Mouse (Mus musculus) stomach, embryonic 14.5 days (tissue): ENCODE data around the gene Nppc. TPM values are rescaled to one million over a fixed set of nuclear protein-coding genes. Genes with fewer than 3 reads are reported as not detected.
A peak's percentile ranks its signal among the peaks of the same experiment; 100 is the strongest.

Source experiments
- ATAC-seq: fragments of 200-750 bp; cut with Nextera tagmentation; 2 replicates; pipeline ENCODE4 v1.8.0; 2017; ENCODE audit warnings: low read depth, moderate TSS enrichment; ENCODE audit not compliant: insufficient number of reproducible peaks, insufficient read depth, low FRiP score
- H3K27ac ChIP-seq: fragments of 300-500 bp; sonication (generic); 2 replicates; pipeline ENCODE4 v1.5.1; 2014; ENCODE audit warnings: mild to moderate bottlenecking, low read length, moderate library complexity, mixed read lengths
- H3K27me3 ChIP-seq: fragments of 300-500 bp; sonication (generic); 2 replicates; pipeline ENCODE4 v1.6.1; 2014; ENCODE audit warnings: low read length, control low read depth, mixed read lengths; ENCODE audit not compliant: control insufficient read depth, insufficient read depth
- H3K36me3 ChIP-seq: fragments of 300-500 bp; sonication (generic); 2 replicates; pipeline ENCODE4 v1.6.1; 2014; ENCODE audit warnings: mild to moderate bottlenecking, control low read depth, low read length, moderate library complexity, mixed read lengths; ENCODE audit not compliant: control insufficient read depth, insufficient read depth
- H3K4me1 ChIP-seq: fragments of 300-500 bp; sonication (generic); 2 replicates; pipeline ENCODE4 v1.6.1; 2014; ENCODE audit warnings: low read length, control low read depth, mixed read lengths; ENCODE audit not compliant: control insufficient read depth, insufficient read depth
- H3K4me2 ChIP-seq: fragments of 300-500 bp; sonication (generic); replicated peaks from 2 replicates; pipeline ENCODE4 v1.6.1; 2014; ENCODE audit warnings: low read depth, low read length, control low read depth
- H3K4me3 ChIP-seq: fragments of 300-500 bp; sonication (generic); 2 replicates; pipeline ENCODE4 v1.5.1; 2014; ENCODE audit warnings: low read depth, low read length, control low read depth
- H3K9ac ChIP-seq: fragments of 300-500 bp; sonication (generic); replicated peaks from 2 replicates; pipeline ENCODE4 v1.6.1; 2014; ENCODE audit warnings: low read depth, mild to moderate bottlenecking, control low read depth, low read length, moderate library complexity, mixed read lengths
- H3K9me3 ChIP-seq: fragments of 300-500 bp; sonication (generic); 2 replicates; pipeline ENCODE4 v1.6.1; 2016; ENCODE audit warnings: low read depth, low read length, control low read depth; ENCODE audit not compliant: control insufficient read depth
- WGBS: fragments of 180-500 bp; shearing (Covaris S2); extraction: QIAGEN DNeasy Blood & Tissue Kit; methylation state at CpG from one replicate; pipeline ENCODE4 v1.1.7; 2014; 5-methylcytosine and 5-hydroxymethylcytosine counted together
- polyA plus RNA-seq: library from polyadenylated mRNA; unstranded; fragments of >200 nt; fragmentation: Nextera tagmentation; extraction: Ambion mirVana; gene quantifications from 2 replicates; pipeline ENCODE4 v1.2.1, GENCODE M21; 2014

Gene Nppc
- polyA plus RNA-seq: 1.2 and 3.0 TPM in 2 replicates

- H3K4me1 ChIP-seq: peaks cover 12% of the 10 kb centered on the region; the same call in 1 of the 2 replicates
- 4% methylated on average over 59 of the region's 59 CpGs for WGBS
- ATAC-seq: peak; percentile 90
These were observed at the start of gene Nppc for GRCm38 (mm10) chr1:86670279-86671038. Nppc (minus strand) TSS chr1:86670571.

GRCm38 (mm10) chr1:86719391-86719790 lies 49.0 kb upstream of the Nppc start:
- Histone ChIP-seq H3K4me2 (no peak overlapping the region), H3K27me3 (no peaks in the 10 kb centered on the region), H3K36me3 (no peaks in the 10 kb centered on the region), H3K9me3 (no peaks in the 10 kb centered on the region), H3K4me1 (peaks cover 4% of the 10 kb centered on the region; the same call in 1 of the 2 replicates), H3K4me3 (no peak overlapping the region), H3K9ac (no peak overlapping the region), H3K27ac (no peak overlapping the region)
- 63% methylated on average over 4 of the region's 4 CpGs for WGBS
- no peak for ATAC-seq

More at GRCm38 (mm10) chr1:86670279-86671038, at the start of gene Nppc:
- H3K4me2 ChIP-seq: peak within 1 kb of the TSS; percentile 95
- peak within 1 kb of the TSS; percentile 28; the same call in 1 of the 2 replicates for H3K9ac ChIP-seq
- H3K27me3 ChIP-seq: peaks cover 17% of the 10 kb centered on the region; the same call in 1 of the 2 replicates
- no peaks in the 10 kb centered on the region for H3K36me3 ChIP-seq
- H3K4me3 ChIP-seq: peak within 1 kb of the TSS; percentile 42
- no peak within 1 kb of the TSS for H3K27ac ChIP-seq
- no peaks in the 10 kb centered on the region for H3K9me3 ChIP-seq

GRCm38 (mm10) chr1:86718190-86718589 lies 47.8 kb upstream of the Nppc start:
- 74% methylated on average over 1 of the region's 1 CpGs for WGBS
- H3K27me3 ChIP-seq: no peaks in the 10 kb centered on the region
- no peak overlapping the region for H3K27ac ChIP-seq
- no peak overlapping the region for H3K4me3 ChIP-seq
- H3K4me2 ChIP-seq: no peak overlapping the region
- H3K9ac ChIP-seq: no peak overlapping the region
- no peaks in the 10 kb centered on the region for H3K9me3 ChIP-seq
- H3K36me3 ChIP-seq: no peaks in the 10 kb centered on the region
- peaks cover 4% of the 10 kb centered on the region; the same call in 1 of the 2 replicates for H3K4me1 ChIP-seq
- no peak for ATAC-seq

- H3K4me3 ChIP-seq: no peak overlapping the region
- 84% methylated on average over 4 of the region's 4 CpGs for WGBS
- no peak for ATAC-seq
These were observed 42.7 kb upstream of the Nppc start for GRCm38 (mm10) chr1:86713054-86713453.

GRCm38 (mm10) chr1:86712045-86712444 lies 41.7 kb upstream of the Nppc start:
- Histone ChIP-seq H3K4me3 (no peak overlapping the region), H3K27ac (no peak overlapping the region), H3K4me1 (no peaks in the 10 kb centered on the region), H3K4me2 (no peak overlapping the region), H3K27me3 (no peaks in the 10 kb centered on the region), H3K9me3 (no peaks in the 10 kb centered on the region), H3K36me3 (no peaks in the 10 kb centered on the region), H3K9ac (no peak overlapping the region)
- 90% methylated on average over 2 of the region's 2 CpGs for WGBS
- no peak for ATAC-seq

More at GRCm38 (mm10) chr1:86713054-86713453, 42.7 kb upstream of the Nppc start:
- Histone ChIP-seq H3K9ac (no peak overlapping the region), H3K27me3 (no peaks in the 10 kb centered on the region), H3K27ac (no peak overlapping the region), H3K9me3 (no peaks in the 10 kb centered on the region), H3K4me2 (no peak overlapping the region), H3K36me3 (no peaks in the 10 kb centered on the region), H3K4me1 (no peaks in the 10 kb centered on the region)

GRCm38 (mm10) chr1:86709546-86709945 lies 39.2 kb upstream of the Nppc start:
- Histone ChIP-seq H3K27me3 (no peaks in the 10 kb centered on the region), H3K36me3 (no peaks in the 10 kb centered on the region), H3K27ac (no peak overlapping the region), H3K4me2 (no peak overlapping the region), H3K9me3 (no peaks in the 10 kb centered on the region), H3K9ac (no peak overlapping the region), H3K4me3 (no peak overlapping the region), H3K4me1 (peaks cover 1% of the 10 kb centered on the region; the same call in 1 of the 2 replicates)
- no peak for ATAC-seq
- 80% methylated on average over 4 of the region's 4 CpGs for WGBS

- ATAC-seq: no peak
- Histone ChIP-seq H3K9me3 (no peaks in the 10 kb centered on the region), H3K27ac (no peak overlapping the region), H3K4me3 (no peak overlapping the region), H3K4me1 (peaks cover 2% of the 10 kb centered on the region; the same call in 1 of the 2 replicates), H3K36me3 (no peaks in the 10 kb centered on the region), H3K27me3 (no peaks in the 10 kb centered on the region), H3K4me2 (no peak overlapping the region), H3K9ac (0 out of 2 replicates have a peak overlapping the region, but pooled peaks have one; percentile 10)
- 81% methylated on average over 3 of the region's 3 CpGs for WGBS
These were observed 35.1 kb upstream of the Nppc start for GRCm38 (mm10) chr1:86705461-86705860.

- under 1% methylated on average over 27 of the region's 27 CpGs for WGBS
- no peaks in the 10 kb centered on the region for H3K36me3 ChIP-seq
- no peak for ATAC-seq
These were observed 33.6 kb upstream of the Nppc start for GRCm38 (mm10) chr1:86703965-86704326.

More at GRCm38 (mm10) chr1:86703965-86704326, 33.6 kb upstream of the Nppc start:
- Histone ChIP-seq H3K9me3 (no peaks in the 10 kb centered on the region), H3K27me3 (no peaks in the 10 kb centered on the region), H3K4me1 (peaks cover 2% of the 10 kb centered on the region; the same call in 1 of the 2 replicates), H3K27ac (peak overlapping the region; percentile 90), H3K4me2 (peak overlapping the region; percentile 73), H3K9ac (peak overlapping the region; percentile 84), H3K4me3 (peak overlapping the region; percentile 75)
